Mouse (Mus musculus) 3134 (cell line): Measurements from ENCODE around the gene Hoxa7.
A peak's percentile ranks its signal among the peaks of the same experiment; 100 is the strongest.

Experiments used
- DNase-seq: peaks from one replicate; pipeline ENCODE4 v3.0.0-alpha.2; 2011; ENCODE audit warnings: low spot score; ENCODE audit not compliant: insufficient read length; ENCODE audit errors: extremely low read depth

Hoxa7 gene

GRCm38 (mm10) chr6:52226569-52227257, 5.1 kb upstream of the Hoxa7 start:
- DNase-seq, result no peak

- DNase-seq, result peak; percentile 84
Measured at GRCm38 (mm10) chr6:52225612-52226568, 4.2 kb upstream of the Hoxa7 start.

GRCm38 (mm10) chr6:52224895-52225611, 3.4 kb upstream of the Hoxa7 start:
- DNase-seq, result no peak

- DNase-seq, result no peak
Measured at GRCm38 (mm10) chr6:52223939-52224760, 2.5 kb upstream of the Hoxa7 start.

- DNase-seq, result no peak
Measured at GRCm38 (mm10) chr6:52222729-52223128, 1.1 kb upstream of the Hoxa7 start.

- no peak for DNase-seq
Measured at GRCm38 (mm10) chr6:52221993-52222685, 485 bp upstream of the Hoxa7 start.

- no peak for DNase-seq
Measured at GRCm38 (mm10) chr6:52220865-52221310, 766 bp downstream of the Hoxa7 start.

- no peak for DNase-seq
Measured at GRCm38 (mm10) chr6:52220003-52220864, 1.4 kb downstream of the Hoxa7 start.

GRCm38 (mm10) chr6:52219234-52219942, 2.3 kb downstream of the Hoxa7 start:
- no peak for DNase-seq

- DNase-seq, result no peak
Measured at GRCm38 (mm10) chr6:52218643-52219215, 2.9 kb downstream of the Hoxa7 start.

GRCm38 (mm10) chr6:52217895-52218642, 3.6 kb downstream of the Hoxa7 start:
- DNase-seq, result no peak

GRCm38 (mm10) chr6:52217459-52217768, 4.2 kb downstream of the Hoxa7 start:
- no peak for DNase-seq

GRCm38 (mm10) chr6:52216691-52217458, 4.8 kb downstream of the Hoxa7 start:
- no peak for DNase-seq

- no peak for DNase-seq
Measured at GRCm38 (mm10) chr6:52215771-52216535, 5.7 kb downstream of the Hoxa7 start.

- no peak for DNase-seq
Measured at GRCm38 (mm10) chr6:52215070-52215469, 6.6 kb downstream of the Hoxa7 start.

- DNase-seq, result no peak
Measured at GRCm38 (mm10) chr6:52214271-52214670, 7.4 kb downstream of the Hoxa7 start.
